Mouse (Mus musculus) layer of hippocampus, adult 18-20 months (tissue): ENCODE measurements around the gene Slmap. TPM values are rescaled to one million over a fixed set of nuclear protein-coding genes. Genes with fewer than 3 reads are reported as not detected.
"Not testable (repeated sequence)": the region's sequence is repeated elsewhere in the genome, so short reads cannot be mapped to it uniquely, and the experiment has no call there.

Source experiments
- DNase-seq, 2 experiments: peaks; one replicate each; pipeline ENCODE4 v3.0.0; 2022; ENCODE audit warnings: low spot score in 2 of 2
- total RNA-seq, 2 experiments: library from RNA; stranded (reverse); gene quantifications; 2 replicates each; pipeline ENCODE4 v1.2.3; 2021

Gene Slmap
- total RNA-seq, 2 experiments from 2014 or later = 99.2 to 103 TPM

DNA sequence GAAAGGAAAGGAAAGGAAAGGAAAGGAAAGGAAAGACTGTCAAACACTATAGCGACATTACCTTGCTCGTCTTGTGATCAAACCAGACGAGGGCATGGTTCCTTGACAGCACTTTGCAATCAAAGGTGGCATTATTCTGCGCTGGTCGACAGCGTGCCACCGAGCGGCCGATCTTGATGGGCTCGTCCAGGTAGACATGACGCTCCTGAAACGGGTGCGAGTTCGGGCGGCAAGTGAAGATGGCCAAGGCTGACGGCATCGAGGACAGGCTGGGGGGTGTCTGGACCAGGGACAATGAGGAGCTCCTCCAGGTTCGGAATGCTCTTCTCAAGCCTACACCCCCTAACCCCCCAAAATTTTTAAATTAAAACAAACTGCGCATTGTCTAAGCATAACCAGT, 1.5 kb downstream of the Slmap start:
- peak in 1 of 2 experiments; percentile 12 for DNase-seq

DNA sequence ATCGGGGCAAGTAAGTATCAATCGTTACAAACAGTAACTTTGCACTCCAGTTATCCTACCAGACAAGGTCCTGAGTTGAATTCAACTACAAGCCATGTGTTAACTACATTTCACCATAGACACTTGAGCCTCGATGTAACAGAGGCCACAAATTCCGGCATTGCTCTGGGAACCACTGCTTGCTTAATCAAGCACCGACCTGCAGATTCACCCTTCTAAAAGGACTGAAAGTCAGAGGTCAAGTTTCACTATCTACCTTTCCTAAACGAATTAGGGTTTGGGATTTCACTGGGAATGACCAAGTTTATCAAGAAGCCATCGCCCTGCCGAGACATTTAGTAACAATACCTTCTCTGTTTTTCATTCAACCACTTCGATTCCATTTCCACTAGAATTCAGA, 2.0 kb downstream of the Slmap start:
- DNase-seq = no peak

DNA sequence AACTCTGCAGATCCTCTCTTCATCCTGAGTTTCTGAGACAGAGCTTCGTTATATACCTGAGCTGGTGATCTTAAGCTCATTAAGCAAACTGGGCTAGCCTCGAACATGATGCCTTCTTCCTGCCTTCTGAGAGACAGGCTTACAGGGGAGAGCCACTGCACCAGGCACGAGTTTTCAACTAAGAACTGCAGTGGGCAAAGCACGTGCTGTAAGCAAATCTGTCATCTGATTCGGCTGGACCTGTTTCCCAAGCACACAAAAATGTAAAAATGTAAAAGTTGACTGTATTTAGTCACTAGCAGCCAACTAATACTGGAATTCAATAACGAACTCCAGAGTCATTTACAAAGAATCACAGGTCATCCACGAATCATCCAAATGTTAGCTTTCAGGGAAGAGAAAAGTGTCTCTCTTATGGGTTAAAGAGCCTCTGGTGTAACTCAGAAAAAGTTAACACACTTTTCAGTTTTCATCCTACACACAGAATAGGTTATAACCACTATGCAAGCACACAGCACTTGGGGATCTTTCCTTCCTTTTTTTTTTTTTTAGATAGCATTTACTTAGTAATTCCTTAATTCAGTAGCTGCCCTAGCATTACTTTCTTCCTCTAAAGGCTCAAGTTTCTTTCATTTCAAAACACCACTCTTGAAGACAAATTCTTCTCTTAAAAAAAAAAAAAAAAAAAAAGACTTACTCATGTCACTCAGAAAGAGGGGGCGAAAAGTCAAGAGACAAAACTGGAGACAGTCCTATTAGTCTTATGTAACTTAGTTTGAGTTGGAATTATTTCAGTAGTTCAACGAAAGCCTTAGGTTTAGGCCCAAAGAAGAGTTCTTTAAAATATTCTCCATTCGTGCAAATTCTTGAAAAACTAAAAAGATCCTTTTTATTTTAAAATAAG, 3.1 kb downstream of the Slmap start:
- DNase-seq = no peak

DNA sequence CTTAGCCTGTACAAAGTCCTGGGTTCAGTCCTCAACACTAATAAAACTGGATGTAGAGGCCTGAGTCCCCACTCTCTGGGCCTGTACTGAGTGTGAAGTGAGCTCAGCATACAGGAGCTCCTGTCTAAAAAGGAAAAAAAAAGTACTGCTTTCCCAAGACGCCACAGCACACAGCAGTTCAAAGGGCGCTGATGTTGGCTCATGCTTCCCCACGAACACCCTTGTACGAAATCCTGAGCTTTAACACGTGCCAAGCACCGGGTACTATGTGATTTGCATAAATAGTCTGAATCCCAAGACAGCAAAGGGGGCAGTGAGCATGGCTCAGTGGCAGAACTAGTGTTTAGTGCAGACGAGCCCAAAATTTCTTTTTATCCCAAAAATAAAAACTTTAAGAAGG, 4.4 kb downstream of the Slmap start:
- no peak for DNase-seq

DNA sequence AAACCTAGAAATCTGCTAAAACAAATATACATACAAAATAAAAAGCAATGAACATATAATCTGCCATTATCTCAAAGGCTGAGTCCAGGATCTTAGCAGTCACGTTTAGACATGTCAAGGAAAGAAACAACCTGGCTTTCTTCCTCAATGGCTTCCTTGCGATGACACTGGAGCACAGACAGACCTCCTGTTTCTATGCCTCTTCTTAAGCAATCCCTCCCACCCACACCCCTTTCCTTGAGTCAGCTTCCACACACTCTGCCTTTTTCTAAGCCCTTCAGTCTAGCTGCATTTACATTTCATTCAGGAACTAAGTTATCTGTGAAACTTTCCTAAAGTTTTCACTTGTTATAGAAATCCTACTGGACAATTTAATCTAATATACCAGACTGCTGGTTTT, 6.4 kb downstream of the Slmap start:
- DNase-seq = no peak

DNA sequence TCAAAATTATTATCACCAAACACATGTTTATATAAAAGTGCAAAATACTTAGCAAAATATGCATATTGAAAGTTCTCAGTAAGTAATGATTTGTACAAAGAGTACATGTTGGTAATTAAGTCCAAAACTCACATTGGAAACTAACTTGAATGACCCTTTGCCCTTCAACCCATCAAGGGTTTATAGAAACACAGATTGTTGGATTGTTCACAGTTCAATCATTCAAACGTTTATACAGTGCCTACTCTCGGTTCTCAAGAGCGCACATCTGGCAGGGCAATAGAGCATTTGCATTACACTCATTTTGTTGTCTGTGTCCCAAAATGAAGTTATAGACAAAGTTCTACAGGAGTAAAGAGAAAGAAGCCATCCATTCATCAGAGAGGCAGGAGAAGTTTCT, 8.8 kb downstream of the Slmap start:
- DNase-seq = no peak

DNA sequence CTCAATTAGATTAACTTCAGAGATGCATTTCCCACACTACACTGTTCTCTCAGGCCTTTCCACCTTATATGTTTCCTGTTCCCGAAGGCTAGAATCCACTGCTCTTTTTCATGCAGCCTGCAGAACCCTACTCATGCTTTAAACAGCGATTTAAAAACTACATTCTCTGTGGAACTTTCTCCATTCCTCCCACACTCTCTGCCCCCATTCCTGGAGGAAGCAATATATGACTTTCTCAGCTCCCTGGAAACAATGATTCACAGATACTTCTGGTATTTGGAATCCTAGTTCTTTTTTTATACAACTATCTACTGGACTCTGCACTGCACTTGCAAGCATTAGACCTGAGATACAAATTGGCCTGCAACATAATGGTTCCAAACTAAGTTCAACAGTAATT, 11.6 kb downstream of the Slmap start:
- peak in 1 of 2 experiments; percentile 38 for DNase-seq

DNA sequence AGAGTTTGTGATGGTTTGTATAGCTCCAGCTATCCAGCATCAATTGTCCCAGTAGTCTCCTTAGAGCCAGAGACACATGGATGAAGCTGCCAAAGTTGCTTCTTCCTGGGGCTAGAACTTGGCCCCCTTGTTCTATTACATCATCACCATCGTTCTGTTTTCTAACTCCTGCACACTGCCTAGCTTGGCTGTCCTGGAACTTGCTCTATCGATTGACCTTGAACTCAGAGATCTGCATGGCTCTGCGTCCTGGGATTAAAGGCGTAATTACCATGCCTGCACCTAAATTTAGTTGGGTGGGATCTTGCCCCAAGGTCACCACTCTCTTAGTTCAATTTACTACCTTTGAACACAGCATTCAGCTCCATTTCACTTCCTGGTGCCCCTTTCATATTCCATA, 14.9 kb downstream of the Slmap start:
- no peak for DNase-seq

DNA sequence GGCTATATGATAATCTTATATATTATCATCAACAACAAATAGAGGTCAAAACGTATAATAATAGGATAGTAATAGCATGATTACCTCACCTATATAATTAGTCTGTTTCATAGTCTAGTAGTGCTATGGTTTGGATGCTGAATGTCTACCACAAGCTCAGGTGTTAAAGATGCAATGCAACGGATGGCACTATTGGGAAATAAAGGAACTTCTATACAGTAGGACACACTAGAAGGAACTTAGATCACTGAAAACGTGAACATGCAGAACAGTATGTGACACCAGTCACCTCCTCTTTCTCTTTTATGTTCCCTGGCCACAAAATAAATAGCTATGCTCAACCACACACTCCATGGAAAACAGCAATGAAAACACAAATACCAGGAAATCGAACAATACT, 16.9 kb downstream of the Slmap start:
- DNase-seq = no peak

DNA sequence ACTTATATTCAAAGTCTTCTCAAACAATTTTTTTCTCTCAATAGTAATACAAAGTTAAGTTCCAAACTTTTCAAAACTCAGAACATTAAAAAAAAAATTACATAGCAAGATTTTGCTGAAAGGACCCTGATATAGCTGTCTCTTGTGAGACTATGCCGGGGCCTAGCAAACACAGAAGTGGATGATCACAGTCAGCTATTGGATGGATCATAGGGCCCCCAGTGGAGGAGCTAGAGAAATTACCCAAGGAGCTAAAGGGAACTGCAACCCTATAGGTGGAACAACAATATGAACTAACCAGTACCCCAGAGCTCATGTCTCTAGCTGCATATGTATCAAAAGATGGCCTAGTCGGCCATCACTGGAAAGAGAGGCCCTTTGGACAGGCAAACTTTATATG, 18.5 kb downstream of the Slmap start:
- not testable (repeated sequence) for DNase-seq

DNA sequence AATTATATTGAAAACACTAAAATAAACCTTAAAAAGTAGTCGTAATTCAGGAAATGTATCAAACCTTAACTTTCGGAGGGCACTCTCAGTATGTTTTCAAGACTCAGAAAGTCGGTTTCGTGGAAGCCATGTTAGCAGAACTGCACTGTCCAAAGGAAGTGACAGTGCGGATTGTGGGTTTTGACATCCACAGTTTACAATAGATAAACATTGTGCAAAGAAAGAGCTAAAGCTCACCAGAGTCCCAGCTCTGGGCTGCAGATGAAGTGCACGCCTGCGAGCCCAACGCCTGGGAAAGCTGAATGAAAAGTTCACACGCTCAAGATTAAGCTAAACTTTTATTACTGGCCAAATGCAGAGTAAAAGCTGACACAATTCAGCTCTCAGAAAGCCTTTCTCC, 18.9 kb downstream of the Slmap start:
- no peak for DNase-seq

DNA sequence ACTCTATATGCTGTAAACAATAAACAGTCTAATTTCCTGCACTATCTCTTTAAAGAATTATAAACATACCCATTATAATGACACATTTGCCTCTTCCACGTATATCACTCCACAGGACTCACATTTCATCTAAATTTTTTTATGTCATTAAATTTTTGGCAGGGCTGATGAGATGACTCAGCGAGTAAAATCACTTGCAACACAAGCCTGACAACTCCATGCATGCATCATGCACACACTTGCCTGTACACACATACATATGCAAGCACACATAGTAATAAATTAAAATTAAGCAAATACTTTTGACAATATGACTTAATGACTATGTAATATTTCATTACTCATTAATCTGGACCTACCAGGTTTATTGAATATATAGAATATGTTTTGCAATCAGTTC, 24.2 kb downstream of the Slmap start:
- DNase-seq = no peak

DNA sequence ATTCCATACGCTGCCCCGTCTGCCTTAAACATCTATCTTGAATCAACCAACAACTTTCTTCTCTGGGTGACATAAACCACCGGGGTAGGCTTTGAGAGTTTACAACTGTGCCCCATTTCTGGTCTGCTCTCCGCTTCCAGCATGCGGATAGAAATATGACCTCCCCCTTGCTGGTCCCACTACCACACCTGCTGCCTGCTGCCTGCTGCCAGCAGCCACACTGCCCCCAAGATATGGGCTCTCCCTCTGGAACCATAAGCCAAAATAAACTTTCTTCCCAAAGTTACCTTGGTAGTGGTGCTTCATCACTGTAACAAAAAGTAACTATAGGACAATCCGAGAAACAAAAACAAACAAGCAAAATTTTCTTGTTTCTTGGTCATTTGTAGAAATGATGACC, 26.6 kb downstream of the Slmap start:
- DNase-seq = no peak

DNA sequence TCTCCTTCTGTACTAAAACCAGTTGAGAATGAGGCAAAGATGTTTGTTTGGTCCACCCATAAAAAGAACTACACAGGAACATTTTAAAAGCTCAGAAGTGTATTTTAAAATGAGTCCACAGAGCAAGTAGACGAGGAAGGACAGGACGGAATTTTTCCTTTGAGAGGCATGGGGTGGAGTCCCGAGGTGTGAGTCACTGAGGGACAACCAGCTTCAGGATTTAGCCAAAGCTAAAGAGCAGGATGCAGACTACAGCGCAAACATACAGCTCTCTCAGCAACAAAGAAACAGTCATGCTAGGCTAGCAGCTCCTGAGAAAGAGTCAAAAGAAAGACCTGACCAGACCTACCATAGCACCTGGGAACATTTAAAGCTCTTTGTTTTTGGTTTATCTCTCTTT, 27.4 kb downstream of the Slmap start:
- DNase-seq = no peak

DNA sequence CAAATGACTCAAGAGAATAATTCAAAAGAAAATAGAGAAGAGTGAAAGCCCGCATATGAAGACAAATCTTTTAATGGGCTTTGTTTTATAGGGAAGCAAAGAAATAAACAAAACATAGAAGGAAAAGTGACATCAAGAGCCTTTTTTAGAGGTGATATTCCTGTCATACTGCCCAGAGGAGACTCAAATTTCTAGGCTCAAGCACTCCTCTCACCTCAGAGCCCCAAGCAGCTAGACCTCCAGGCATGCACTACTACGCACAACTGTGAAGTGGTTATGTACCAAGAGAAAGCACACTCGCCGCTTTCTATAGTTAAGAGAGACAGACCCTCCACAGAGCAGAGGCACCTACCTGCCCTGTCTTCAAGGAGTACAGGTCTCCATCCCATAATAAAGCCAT, 30.2 kb downstream of the Slmap start:
- no peak for DNase-seq

DNA sequence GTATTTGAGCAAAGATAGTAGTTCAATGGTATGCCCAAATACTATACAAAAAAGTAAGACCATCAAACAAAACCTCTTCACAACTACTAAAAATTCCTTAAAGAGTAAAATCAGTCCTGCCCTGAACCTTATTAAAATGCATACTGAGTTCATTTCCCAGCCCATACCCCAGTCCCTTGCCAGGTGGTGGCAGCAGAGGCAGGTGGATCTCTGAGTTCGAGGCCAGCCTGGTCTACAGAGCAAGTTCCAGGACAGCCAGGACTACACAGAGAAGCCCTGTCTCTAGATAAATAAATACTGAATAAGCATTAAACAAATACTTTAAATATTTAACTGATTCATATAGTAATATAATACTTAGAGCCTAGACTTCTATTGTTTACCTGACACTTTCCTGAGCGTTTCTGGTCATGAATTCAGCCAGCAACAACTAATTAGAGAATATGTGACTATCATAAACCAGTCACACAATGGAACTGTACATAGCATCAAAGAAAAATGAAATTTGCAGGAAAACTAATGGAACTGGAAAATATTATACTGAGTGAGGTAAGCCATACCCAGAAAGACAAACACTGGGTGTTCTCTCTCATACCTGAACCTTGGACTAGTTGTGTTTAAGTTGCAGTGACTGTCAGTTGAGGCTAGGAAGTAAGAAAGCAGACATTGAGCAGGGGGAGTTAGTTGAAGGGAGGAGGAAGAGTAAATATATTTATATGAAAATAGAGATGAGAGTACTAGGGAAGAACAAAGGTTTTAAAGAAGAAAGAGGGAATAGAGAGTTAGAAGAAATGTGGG, 34.4 kb downstream of the Slmap start:
- DNase-seq = no peak

DNA sequence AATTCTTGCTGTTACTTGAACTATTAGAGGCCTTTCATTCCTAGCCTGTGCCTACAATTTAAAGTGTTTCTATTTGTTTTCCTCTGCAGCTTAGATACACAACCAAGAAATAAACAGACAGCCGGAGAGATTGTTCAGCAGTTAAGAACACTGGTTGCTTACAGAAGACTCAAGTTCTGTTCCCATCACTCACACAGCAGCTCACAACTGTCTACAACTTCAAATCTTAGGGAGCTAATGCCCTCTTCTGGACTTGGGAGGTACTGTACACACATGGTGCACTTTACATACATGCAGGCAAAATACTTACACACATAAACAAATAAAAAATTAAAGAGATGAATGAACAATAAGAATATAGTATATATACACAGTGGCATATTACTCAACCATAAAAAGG, 39.7 kb downstream of the Slmap start:
- no peak for DNase-seq

DNA sequence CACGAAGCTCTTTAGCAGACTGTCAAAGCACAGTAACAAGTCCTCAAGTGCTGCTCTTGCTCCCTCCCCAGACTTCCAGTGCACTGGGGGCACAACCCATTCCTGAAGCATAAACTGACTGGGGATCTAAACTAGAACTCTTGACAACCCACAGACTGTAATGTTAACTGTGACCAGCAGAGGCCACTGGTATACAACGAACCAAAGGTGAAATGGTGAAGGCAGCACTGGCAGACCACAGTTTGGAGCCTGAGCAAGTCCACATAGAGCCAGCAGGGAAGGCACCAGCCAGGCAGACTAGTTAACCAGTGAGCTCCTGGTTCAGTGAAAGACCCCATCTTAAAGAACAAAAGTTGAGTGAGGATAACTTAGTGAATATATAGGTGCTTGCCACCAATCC, 43.6 kb downstream of the Slmap start:
- peak; percentile 35 to 74 for DNase-seq

DNA sequence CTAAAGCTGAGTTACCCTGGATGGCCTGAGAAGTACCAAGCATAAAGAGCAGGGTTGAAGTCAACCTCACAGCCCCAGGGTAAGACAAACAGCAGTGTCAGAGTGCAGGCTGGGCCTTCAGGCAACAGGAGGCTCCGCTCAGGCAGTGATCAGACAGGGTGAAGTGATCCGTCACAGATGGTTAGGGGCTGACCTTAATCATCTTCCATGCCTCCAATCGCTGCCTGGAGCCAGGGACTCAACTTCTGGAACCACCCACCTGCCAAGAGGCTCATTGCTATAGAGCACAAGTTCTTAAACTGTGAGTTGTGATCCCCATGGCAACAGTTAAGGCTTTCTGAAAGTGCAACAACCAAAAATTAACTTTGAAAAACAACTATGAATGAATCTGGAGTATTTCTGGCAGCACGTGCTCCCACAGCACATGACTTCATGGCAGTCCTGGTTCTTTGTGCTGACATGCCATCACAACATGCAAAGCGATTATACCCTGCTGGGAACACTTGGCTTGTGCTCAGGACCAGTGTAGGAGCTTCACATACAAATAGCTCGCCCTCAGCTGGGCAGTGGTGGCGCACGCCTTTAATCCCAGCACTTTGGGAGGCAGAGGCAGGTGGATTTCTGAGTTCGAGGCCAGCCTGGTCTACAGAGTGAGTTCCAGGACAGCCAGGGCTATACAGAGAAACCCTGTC, 46.3 kb downstream of the Slmap start:
- peak in 1 of 2 experiments; percentile 16 for DNase-seq

DNA sequence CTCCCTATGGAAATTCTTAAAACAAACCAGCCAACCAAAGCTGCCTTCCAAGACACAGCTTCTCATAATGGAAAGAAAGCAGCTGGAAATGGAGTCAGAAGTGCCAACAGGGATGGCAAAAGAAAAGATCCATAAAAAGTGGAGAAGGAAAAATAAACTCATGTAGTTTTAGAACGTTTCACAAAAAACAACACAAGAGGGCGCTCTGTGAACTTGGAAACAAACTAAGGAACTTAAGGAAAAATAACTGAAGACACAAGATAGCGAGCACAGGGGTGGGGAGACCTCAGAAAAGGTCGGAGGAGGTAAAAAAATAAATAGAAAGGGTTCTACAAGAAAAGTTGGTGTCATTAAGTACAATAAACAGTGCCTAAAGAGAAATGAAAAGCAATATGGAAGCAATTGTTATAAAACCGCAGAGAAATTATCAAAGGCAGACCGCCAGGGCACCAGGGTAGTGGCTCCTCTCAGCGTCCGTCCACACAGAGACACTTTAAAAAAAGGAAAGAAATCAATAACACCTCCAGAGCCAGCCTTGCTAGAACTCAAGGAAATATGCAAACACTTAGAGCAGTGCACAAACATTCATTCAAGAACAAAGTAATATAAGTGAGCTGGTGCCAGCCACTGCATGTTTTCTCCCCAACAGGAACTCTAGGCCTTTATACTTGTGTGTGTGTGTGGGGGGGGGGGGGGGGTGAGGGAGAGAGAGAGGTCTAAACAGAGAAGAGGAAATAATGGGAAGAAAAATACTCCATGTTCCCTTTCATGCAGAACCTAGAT, 48.1 kb downstream of the Slmap start:
- DNase-seq = peak in 1 of 2 experiments; percentile 51

DNA sequence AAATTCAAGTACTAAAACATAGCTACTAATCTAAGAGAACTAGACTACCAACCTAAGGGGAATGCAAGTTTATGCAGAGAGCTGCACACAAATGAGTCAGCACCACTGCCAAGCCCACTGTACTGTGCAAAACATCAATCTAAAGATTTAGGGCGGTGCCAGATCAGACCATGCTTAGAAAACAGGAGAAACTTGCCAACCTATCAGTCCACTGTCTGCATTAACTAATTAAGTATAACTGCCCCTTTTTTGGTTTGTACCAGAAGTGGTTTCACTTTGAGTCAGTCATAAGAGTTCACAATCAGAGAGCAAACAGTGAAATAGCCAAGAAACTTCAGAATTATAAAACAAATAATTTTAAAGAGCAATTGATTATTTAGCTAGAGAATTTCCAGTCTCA, 53.3 kb downstream of the Slmap start:
- no peak for DNase-seq
